Mouse (Mus musculus): ENCODE results near the gene Cables2. TPM values are rescaled to one million over a fixed set of nuclear protein-coding genes. Genes with fewer than 3 reads are reported as not detected.

The Cables2 gene
- polyA plus RNA-seq, 1 experiment from 2014 or later = 15.8 TPM

DNA sequence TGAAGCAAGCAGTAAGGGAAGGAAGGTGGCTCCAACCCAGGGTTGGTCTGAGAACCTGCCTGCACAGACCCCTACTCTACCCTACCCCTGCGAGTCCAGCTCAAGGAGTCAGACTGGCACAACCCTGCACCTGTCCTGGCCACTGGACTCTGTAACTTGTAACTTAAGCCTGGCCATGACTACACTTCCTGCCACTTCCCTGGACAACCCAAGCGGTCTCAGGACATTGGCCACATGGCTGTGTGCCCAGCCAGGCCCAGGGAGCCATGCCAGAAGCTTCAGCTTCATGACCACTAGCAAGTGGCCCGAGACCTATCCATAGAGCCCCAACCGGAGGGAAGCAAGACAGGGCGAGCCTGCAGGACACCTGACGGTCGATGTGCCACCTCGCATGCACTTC lies 55.7 kb downstream of the Cables2 start:
- Histone ChIP-seq H3K27ac (replicated peaks; ENCODE audit: low read depth, low read length) (no peak overlapping the region), H3K4me1 (ENCODE audit: control insufficient read depth, insufficient read depth, low read length) (peaks cover 7% of the 10 kb centered on the region), H3K27me3 (ENCODE audit: control insufficient read depth, insufficient read depth, low read length) (no peaks in the 10 kb centered on the region), H3K9me3 (ENCODE audit: control insufficient read depth, low read length) (no peaks in the 10 kb centered on the region), H3K9ac (ENCODE audit: low read length) (no peak overlapping the region), H3K4me3 (ENCODE audit: low read depth, low read length) (no peak overlapping the region), H3K36me3 (ENCODE audit: control insufficient read depth, insufficient read depth, low read length) (no peaks in the 10 kb centered on the region), H3K4me2 (ENCODE audit: low read depth, severe bottlenecking) (no peak overlapping the region)
- WGBS = 91% methylated on average over 8 of the region's 8 CpGs
- no peak for ATAC-seq (ENCODE audit: insufficient number of reproducible peaks, low FRiP score, low TSS enrichment, low read depth)
- no peak for DNase-seq (ENCODE audit: low spot score)

DNA sequence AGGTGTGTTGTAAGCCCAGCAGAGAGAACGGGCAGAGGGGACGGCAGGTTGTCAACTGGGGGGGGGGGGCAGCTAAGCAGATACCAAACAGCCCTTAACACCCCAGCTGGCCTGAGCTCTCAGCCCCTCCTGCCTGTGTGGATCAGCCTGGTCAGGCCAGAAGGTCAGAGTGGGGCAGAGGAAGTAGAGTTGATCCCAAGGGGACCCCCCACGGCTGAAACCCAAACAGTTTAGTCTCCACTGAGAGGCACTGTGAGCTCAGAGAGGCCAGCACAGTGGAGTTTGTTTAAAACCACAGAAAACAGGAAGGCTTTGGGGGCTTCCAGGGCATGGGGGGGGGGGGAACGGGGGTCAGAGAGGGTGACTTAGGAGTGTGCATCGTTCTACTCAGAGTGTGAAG lies 56.4 kb downstream of the Cables2 start:
- ATAC-seq (ENCODE audit: insufficient number of reproducible peaks, low FRiP score, low TSS enrichment, low read depth) (no peak), DNase-seq (ENCODE audit: low spot score) (no peak)
- H3K9me3 ChIP-seq (ENCODE audit: control insufficient read depth, low read length) = no peaks in the 10 kb centered on the region
- no peak overlapping the region for H3K9ac ChIP-seq (ENCODE audit: low read length)
- no peaks in the 10 kb centered on the region for H3K36me3 ChIP-seq (ENCODE audit: control insufficient read depth, insufficient read depth, low read length)
- 0 out of 2 replicates have a peak, but pooled peaks cover 2% of the 10 kb centered on the region for H3K4me1 ChIP-seq (ENCODE audit: control insufficient read depth, insufficient read depth, low read length)
- H3K27me3 ChIP-seq (ENCODE audit: control insufficient read depth, insufficient read depth, low read length) = no peaks in the 10 kb centered on the region
- 60% methylated on average over 4 of the region's 5 CpGs for WGBS
- no peak overlapping the region for H3K4me2 ChIP-seq (ENCODE audit: low read depth, severe bottlenecking)
- no peak overlapping the region for H3K27ac ChIP-seq (replicated peaks; ENCODE audit: low read depth, low read length)
- no peak overlapping the region for H3K4me3 ChIP-seq (ENCODE audit: low read depth, low read length)

DNA sequence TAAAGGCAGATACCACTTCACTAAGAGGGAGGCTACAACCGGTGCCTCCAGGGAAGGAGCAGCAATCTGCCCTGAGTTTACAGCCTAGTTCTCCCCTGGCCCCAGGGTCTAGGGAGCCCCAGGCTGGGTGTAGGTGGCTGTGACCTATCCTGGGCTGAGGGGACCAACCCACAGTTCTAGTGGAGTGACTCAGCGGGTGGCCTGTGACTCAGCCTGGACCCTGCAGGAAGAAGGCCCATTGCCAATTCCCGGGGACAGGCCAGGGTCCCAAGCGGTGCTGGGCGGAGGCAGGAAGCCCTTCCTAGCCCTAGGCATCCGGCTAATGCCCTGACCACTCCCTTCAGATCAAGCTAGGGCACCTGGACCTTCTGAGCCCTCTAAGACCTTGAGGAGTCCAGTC lies 57.3 kb downstream of the Cables2 start:
- DNase-seq (ENCODE audit: low spot score) (no peak), ATAC-seq (ENCODE audit: insufficient number of reproducible peaks, low FRiP score, low TSS enrichment, low read depth) (no peak)
- no peak overlapping the region for H3K27ac ChIP-seq (replicated peaks; ENCODE audit: low read depth, low read length)
- H3K4me2 ChIP-seq (ENCODE audit: low read depth, severe bottlenecking) = no peak overlapping the region
- no peaks in the 10 kb centered on the region for H3K9me3 ChIP-seq (ENCODE audit: control insufficient read depth, low read length)
- no peak overlapping the region for H3K9ac ChIP-seq (ENCODE audit: low read length)
- WGBS = 78% methylated on average over 6 of the region's 6 CpGs
- no peaks in the 10 kb centered on the region for H3K36me3 ChIP-seq (ENCODE audit: control insufficient read depth, insufficient read depth, low read length)
- 0 out of 2 replicates have a peak, but pooled peaks cover 2% of the 10 kb centered on the region for H3K4me1 ChIP-seq (ENCODE audit: control insufficient read depth, insufficient read depth, low read length)
- H3K27me3 ChIP-seq (ENCODE audit: control insufficient read depth, insufficient read depth, low read length) = no peaks in the 10 kb centered on the region
- H3K4me3 ChIP-seq (ENCODE audit: low read depth, low read length) = no peak overlapping the region

DNA sequence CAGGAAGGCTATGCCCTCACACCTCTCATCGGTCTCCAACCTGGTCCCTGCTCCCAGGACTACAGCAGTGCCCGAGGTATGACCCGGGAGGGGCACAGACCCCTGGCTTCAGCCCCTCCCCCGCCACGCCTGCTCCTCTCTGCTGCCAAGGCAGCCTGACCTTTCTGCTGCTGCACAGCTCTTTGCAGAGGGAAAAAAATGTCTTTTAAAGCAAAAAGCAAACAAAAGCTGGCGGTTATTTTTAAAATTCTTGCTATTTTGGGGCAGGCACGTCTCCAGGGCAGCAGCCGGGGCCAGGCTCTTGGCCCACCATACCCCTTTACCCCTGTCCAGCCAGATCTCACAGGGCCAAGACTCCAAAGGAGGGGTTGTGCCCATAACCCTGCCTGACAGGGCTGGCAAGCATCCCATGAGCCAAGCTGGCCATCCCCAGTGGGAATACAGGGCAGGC lies 58.3 kb downstream of the Cables2 start:
- Histone ChIP-seq H3K9ac (ENCODE audit: low read length) (no peak overlapping the region), H3K9me3 (ENCODE audit: control insufficient read depth, low read length) (no peaks in the 10 kb centered on the region), H3K36me3 (ENCODE audit: control insufficient read depth, insufficient read depth, low read length) (no peaks in the 10 kb centered on the region), H3K4me1 (ENCODE audit: control insufficient read depth, insufficient read depth, low read length) (0 out of 2 replicates have a peak, but pooled peaks cover 2% of the 10 kb centered on the region), H3K4me3 (ENCODE audit: low read depth, low read length) (no peak overlapping the region), H3K4me2 (ENCODE audit: low read depth, severe bottlenecking) (no peak overlapping the region), H3K27ac (replicated peaks; ENCODE audit: low read depth, low read length) (no peak overlapping the region), H3K27me3 (ENCODE audit: control insufficient read depth, insufficient read depth, low read length) (no peaks in the 10 kb centered on the region)
- DNase-seq (ENCODE audit: low spot score) (no peak), ATAC-seq (ENCODE audit: insufficient number of reproducible peaks, low FRiP score, low TSS enrichment, low read depth) (no peak)
- WGBS = 77% methylated on average over 8 of the region's 8 CpGs

DNA sequence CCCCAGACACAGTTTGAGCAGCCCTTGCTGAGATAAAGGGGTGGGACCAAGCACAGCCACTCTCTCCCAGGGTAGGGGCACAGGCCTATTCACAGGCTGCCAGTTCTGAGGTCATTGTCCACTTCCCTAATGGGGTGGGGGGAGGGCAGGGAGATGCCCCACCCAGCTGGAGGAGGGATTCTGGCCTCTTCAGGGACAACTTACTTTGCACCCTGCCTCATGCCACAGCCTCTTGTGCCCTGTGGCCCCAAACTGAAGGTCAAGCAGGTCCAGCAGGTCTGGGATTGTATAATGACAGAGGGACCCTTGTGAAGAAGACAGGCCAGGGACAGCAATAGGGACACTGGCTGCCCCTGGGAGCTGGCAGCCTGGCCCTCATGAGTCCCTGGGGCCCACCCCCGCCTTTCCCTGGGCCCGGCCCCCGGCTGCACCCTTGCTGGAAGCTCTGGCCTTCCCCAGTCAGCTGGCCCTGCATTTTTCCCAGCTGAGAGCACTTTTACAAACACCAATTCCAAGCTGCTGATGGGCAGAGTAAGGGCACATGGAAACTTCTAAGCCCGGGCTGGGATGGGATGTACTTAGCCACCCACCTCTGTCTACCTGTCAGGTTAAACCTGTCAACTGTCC lies 58.8 kb downstream of the Cables2 start:
- Histone ChIP-seq H3K4me1 (ENCODE audit: control insufficient read depth, insufficient read depth, low read length) (0 out of 2 replicates have a peak, but pooled peaks cover 2% of the 10 kb centered on the region), H3K9ac (ENCODE audit: low read length) (no peak overlapping the region), H3K4me3 (ENCODE audit: low read depth, low read length) (no peak overlapping the region), H3K4me2 (ENCODE audit: low read depth, severe bottlenecking) (no peak overlapping the region), H3K36me3 (ENCODE audit: control insufficient read depth, insufficient read depth, low read length) (no peaks in the 10 kb centered on the region), H3K27ac (replicated peaks; ENCODE audit: low read depth, low read length) (no peak overlapping the region), H3K9me3 (ENCODE audit: control insufficient read depth, low read length) (no peaks in the 10 kb centered on the region), H3K27me3 (ENCODE audit: control insufficient read depth, insufficient read depth, low read length) (no peaks in the 10 kb centered on the region)
- WGBS = 83% methylated on average over 4 of the region's 4 CpGs
- ATAC-seq (ENCODE audit: insufficient number of reproducible peaks, low FRiP score, low TSS enrichment, low read depth) (no peak), DNase-seq (ENCODE audit: low spot score) (no peak)

DNA sequence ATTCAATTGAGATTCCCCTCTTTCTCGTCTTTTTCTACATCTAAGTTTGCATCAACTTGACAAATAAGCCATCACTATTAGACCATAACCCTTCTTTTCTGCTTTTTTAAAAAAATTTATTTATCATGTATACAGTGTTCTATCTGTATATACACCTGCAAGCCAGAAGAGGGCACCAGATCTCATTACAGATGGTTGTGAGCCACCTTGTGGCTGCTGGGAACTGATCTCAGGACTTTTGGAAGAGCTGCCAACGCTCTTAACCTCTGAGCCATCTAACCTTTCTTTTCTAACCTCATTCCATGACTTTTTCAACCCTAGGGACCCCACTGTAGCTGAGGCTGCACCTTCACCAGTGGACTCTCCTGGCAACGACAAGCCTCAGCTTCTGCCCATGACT lies 61.0 kb downstream of the Cables2 start:
- Histone ChIP-seq H3K4me2 (ENCODE audit: low read depth, severe bottlenecking) (no peak overlapping the region), H3K4me3 (ENCODE audit: low read depth, low read length) (no peak overlapping the region), H3K27me3 (ENCODE audit: control insufficient read depth, insufficient read depth, low read length) (no peaks in the 10 kb centered on the region), H3K9me3 (ENCODE audit: control insufficient read depth, low read length) (no peaks in the 10 kb centered on the region), H3K36me3 (ENCODE audit: control insufficient read depth, insufficient read depth, low read length) (no peaks in the 10 kb centered on the region), H3K27ac (replicated peaks; ENCODE audit: low read depth, low read length) (no peak overlapping the region), H3K4me1 (ENCODE audit: control insufficient read depth, insufficient read depth, low read length) (no peaks in the 10 kb centered on the region), H3K9ac (ENCODE audit: low read length) (no peak overlapping the region)
- WGBS = 92% methylated on average over 3 of the region's 3 CpGs
- ATAC-seq (ENCODE audit: insufficient number of reproducible peaks, low FRiP score, low TSS enrichment, low read depth) = no peak
- DNase-seq (ENCODE audit: low spot score) = no peak

DNA sequence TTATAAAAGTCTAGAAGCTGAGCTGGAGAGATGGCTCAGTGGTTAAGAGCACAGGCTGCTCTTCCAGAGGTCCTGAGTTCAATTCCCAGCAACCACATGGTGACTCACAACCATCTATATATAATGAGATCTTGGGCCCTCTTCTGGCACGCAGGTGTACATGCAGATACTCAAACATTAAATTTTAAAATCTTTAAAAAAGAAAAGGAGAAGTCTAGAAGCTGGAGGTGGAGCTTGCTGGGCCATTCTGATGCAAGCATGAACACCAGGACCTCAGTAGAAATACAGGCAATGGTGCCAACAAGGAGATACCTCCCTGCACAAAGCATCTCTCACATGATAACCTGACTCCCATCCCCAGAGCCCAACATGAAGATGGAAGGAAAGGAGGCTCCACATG lies 64.3 kb downstream of the Cables2 start:
- Histone ChIP-seq H3K9ac (ENCODE audit: low read length) (no peak overlapping the region), H3K9me3 (ENCODE audit: control insufficient read depth, low read length) (no peaks in the 10 kb centered on the region), H3K4me1 (ENCODE audit: control insufficient read depth, insufficient read depth, low read length) (no peaks in the 10 kb centered on the region), H3K27me3 (ENCODE audit: control insufficient read depth, insufficient read depth, low read length) (no peaks in the 10 kb centered on the region), H3K4me3 (ENCODE audit: low read depth, low read length) (no peak overlapping the region), H3K27ac (replicated peaks; ENCODE audit: low read depth, low read length) (no peak overlapping the region), H3K36me3 (ENCODE audit: control insufficient read depth, insufficient read depth, low read length) (no peaks in the 10 kb centered on the region; the same call in 1 of the 2 replicates), H3K4me2 (ENCODE audit: low read depth, severe bottlenecking) (no peak overlapping the region)
- 70% methylated on average over 1 of the region's 1 CpGs for WGBS
- DNase-seq (ENCODE audit: low spot score) (no peak), ATAC-seq (ENCODE audit: insufficient number of reproducible peaks, low FRiP score, low TSS enrichment, low read depth) (no peak)
